Mouse (Mus musculus) thymus, adult 2 months (tissue): ENCODE data around the gene Me1. TPM values are rescaled to one million over a fixed set of nuclear protein-coding genes. Genes with fewer than 3 reads are reported as not detected.
A peak's percentile ranks its signal among the peaks of the same experiment; 100 is the strongest.
"Not testable (repeated sequence)": the region's sequence is repeated elsewhere in the genome, so short reads cannot be mapped to it uniquely, and the experiment has no call there.

Experiments
- DNase-seq: peaks from one replicate; pipeline ENCODE4 v3.0.0; 2021
- H3K27ac ChIP-seq: fragments of 200-500 bp; 2 replicates; pipeline ENCODE4 v1.5.1; 2012; ENCODE audit warnings: low read length, control low read depth; ENCODE audit not compliant: control insufficient read depth, insufficient read depth
- H3K27me3 ChIP-seq: fragments of 200-500 bp; 2 replicates; pipeline ENCODE4 v1.6.1; 2012; ENCODE audit warnings: mild to moderate bottlenecking, low read length, moderate library complexity, mixed read lengths; ENCODE audit not compliant: control insufficient read depth, insufficient read depth
- H3K36me3 ChIP-seq: fragments of 200-500 bp; 2 replicates; pipeline ENCODE4 v1.6.1; 2012; ENCODE audit warnings: mild to moderate bottlenecking, low read length, moderate library complexity; ENCODE audit not compliant: control insufficient read depth, insufficient read depth
- H3K4me1 ChIP-seq: fragments of 200-500 bp; replicated peaks from 2 replicates; pipeline ENCODE4 v1.6.1; 2012; ENCODE audit warnings: low read length; ENCODE audit not compliant: control insufficient read depth, insufficient read depth
- H3K4me3 ChIP-seq: fragments of 200-500 bp; 2 replicates; pipeline ENCODE4 v1.5.1; 2012; ENCODE audit warnings: mild to moderate bottlenecking, low read length, control low read depth, moderate library complexity; ENCODE audit not compliant: control insufficient read depth, insufficient read depth
- CTCF ChIP-seq: fragments of 200-500 bp; IDR thresholded peaks from 2 replicates; pipeline ENCODE4 v1.5.1; 2012; ENCODE audit warnings: mild to moderate bottlenecking, control low read depth, low read length, moderate library complexity, borderline replicate concordance; ENCODE audit not compliant: control insufficient read depth, poor library complexity, insufficient read depth; ENCODE audit errors: extremely low read depth
- POLR2A ChIP-seq: fragments of 200-500 bp; IDR thresholded peaks from 2 replicates; pipeline ENCODE4 v1.6.1; 2012; ENCODE audit warnings: mild to moderate bottlenecking, low read length, control low read depth, moderate library complexity; ENCODE audit not compliant: control insufficient read depth, poor library complexity, insufficient read depth; ENCODE audit errors: extremely low read depth
- WGBS: fragments of 180-500 bp; shearing (Covaris S2); methylation state at CpG from one replicate; pipeline ENCODE4 v1.1.7; 2018; 5-methylcytosine and 5-hydroxymethylcytosine counted together
- polyA plus RNA-seq: library from polyadenylated mRNA; depleted of rRNA; stranded (reverse); fragments of >200 nt; gene quantifications from 2 replicates; pipeline ENCODE4 v1.2.3, GENCODE M21; 2012

Me1 gene
- polyA plus RNA-seq, 1 experiment = 24.6 TPM

- no peaks in the 10 kb centered on the region for H3K27me3 ChIP-seq
- WGBS = 95% methylated on average over 4 of the region's 4 CpGs
- no peak overlapping the region for H3K27ac ChIP-seq
- DNase-seq = no peak
- no peaks in the 10 kb centered on the region for H3K36me3 ChIP-seq
- H3K4me3 ChIP-seq = no peak overlapping the region
- no peak for TF ChIP-seq POLR2A
- TF ChIP-seq CTCF = no peak
- no peaks in the 10 kb centered on the region for H3K4me1 ChIP-seq
Observed at GRCm38 (mm10) chr9:86612091-86612490, 83.7 kb downstream of the Me1 start.

- Histone ChIP-seq H3K4me3 (no peak overlapping the region), H3K36me3 (no peaks in the 10 kb centered on the region), H3K27ac (no peak overlapping the region), H3K4me1 (no peaks in the 10 kb centered on the region), H3K27me3 (no peaks in the 10 kb centered on the region)
- DNase-seq = no peak
- no peak for TF ChIP-seq POLR2A
- no peak for TF ChIP-seq CTCF
- 96% methylated on average over 6 of the region's 6 CpGs for WGBS
Observed at GRCm38 (mm10) chr9:86605776-86606175, 90.0 kb downstream of the Me1 start.

- Histone ChIP-seq H3K36me3 (no peaks in the 10 kb centered on the region), H3K4me3 (no peak overlapping the region), H3K4me1 (no peaks in the 10 kb centered on the region), H3K27ac (no peak overlapping the region), H3K27me3 (no peaks in the 10 kb centered on the region)
- 85% methylated on average over 8 of the region's 8 CpGs for WGBS
- no peak for TF ChIP-seq CTCF
- no peak for TF ChIP-seq POLR2A
- DNase-seq = no peak
Observed at GRCm38 (mm10) chr9:86599723-86600303, 95.9 kb downstream of the Me1 start.

- not testable (repeated sequence) for DNase-seq, H3K4me3 ChIP-seq, H3K36me3 ChIP-seq, H3K27ac ChIP-seq, H3K4me1 ChIP-seq, H3K27me3 ChIP-seq
Observed at GRCm38 (mm10) chr9:86596983-86597382, 98.8 kb downstream of the Me1 start.

GRCm38 (mm10) chr9:86594357-86594767 is 101.4 kb downstream of the Me1 start:
- not testable (repeated sequence) for DNase-seq, H3K36me3 ChIP-seq, H3K27ac ChIP-seq, H3K4me3 ChIP-seq, H3K4me1 ChIP-seq, H3K27me3 ChIP-seq
- WGBS = 82% methylated on average over 10 of the region's 10 CpGs

- Histone ChIP-seq H3K4me1 (no peaks in the 10 kb centered on the region), H3K27me3 (no peaks in the 10 kb centered on the region), H3K27ac (no peak overlapping the region), H3K36me3 (no peaks in the 10 kb centered on the region), H3K4me3 (no peak overlapping the region)
- no peak for DNase-seq
- 73% methylated on average over 19 of the region's 19 CpGs for WGBS
- TF ChIP-seq CTCF (0 out of 2 replicates have a peak, but pooled peaks have one; percentile 24), POLR2A (no peak)
Observed at GRCm38 (mm10) chr9:86592676-86593668, 102.8 kb downstream of the Me1 start.
